Mouse (Mus musculus): ENCODE measurements at regions not wholly inside any gene's neighbourhood (a gene's known extent, or its start where the extent isn't known, plus 50 kb on each side); places are given as distances from the start of the nearest gene placed in this dataset.
"Not testable (repeated sequence)": the region's sequence is repeated elsewhere in the genome, so short reads cannot be mapped to it uniquely, and the experiment has no call there.

GRCm38 (mm10) chr12:115003118-115003517, 1044.4 kb upstream of the Zfp386 start:
- H3K4me1 ChIP-seq (replicated peaks): no peaks in the 10 kb centered on the region
- no peak overlapping the region for H3K4me2 ChIP-seq
- no peak for ATAC-seq (ENCODE audit: low read depth)
- H3K9ac ChIP-seq: no peak overlapping the region
- no peak overlapping the region for H3K27ac ChIP-seq
- H3K4me3 ChIP-seq (replicated peaks): no peak overlapping the region
- WGBS (ENCODE audit: insufficient replicate concordance): 89% methylated on average over 1 of the region's 1 CpGs
- DNase-seq: no peak
- H3K36me3 ChIP-seq: no peaks in the 10 kb centered on the region
- H3K27me3 ChIP-seq: no peaks in the 10 kb centered on the region
- H3K9me3 ChIP-seq (replicated peaks): no peaks in the 10 kb centered on the region

- DNase-seq: no peak
- H3K4me1 ChIP-seq (replicated peaks): no peaks in the 10 kb centered on the region
- no peak overlapping the region for H3K4me3 ChIP-seq (replicated peaks)
- no peak overlapping the region for H3K4me2 ChIP-seq
- no peak overlapping the region for H3K9ac ChIP-seq
- H3K27ac ChIP-seq: no peak overlapping the region
- 29% methylated on average over 2 of the region's 2 CpGs for WGBS (ENCODE audit: insufficient replicate concordance)
- ATAC-seq (ENCODE audit: low read depth): no peak
- no peaks in the 10 kb centered on the region for H3K27me3 ChIP-seq
- no peaks in the 10 kb centered on the region; the same call in 1 of the 2 replicates for H3K9me3 ChIP-seq (replicated peaks)
- no peaks in the 10 kb centered on the region for H3K36me3 ChIP-seq
Measured at GRCm38 (mm10) chr12:115008434-115008833, 1039.1 kb upstream of the Zfp386 start.

- no peaks in the 10 kb centered on the region for H3K36me3 ChIP-seq
- DNase-seq: no peak
- H3K4me1 ChIP-seq (replicated peaks): no peaks in the 10 kb centered on the region
- no peaks in the 10 kb centered on the region for H3K27me3 ChIP-seq
- no peaks in the 10 kb centered on the region; the same call in 1 of the 2 replicates for H3K9me3 ChIP-seq (replicated peaks)
- no peak overlapping the region for H3K9ac ChIP-seq
- ATAC-seq (ENCODE audit: low read depth): no peak
- WGBS (ENCODE audit: insufficient replicate concordance): 60% methylated on average over 3 of the region's 3 CpGs
- no peak overlapping the region for H3K27ac ChIP-seq
- H3K4me2 ChIP-seq: no peak overlapping the region
- no peak overlapping the region for H3K4me3 ChIP-seq (replicated peaks)
Measured at GRCm38 (mm10) chr12:115012751-115013150, 1034.8 kb upstream of the Zfp386 start.

- 0 out of 2 replicates have a peak, but pooled peaks have one; percentile 34 for ATAC-seq (ENCODE audit: low read depth)
- Histone ChIP-seq H3K27me3 (no peaks in the 10 kb centered on the region), H3K27ac (no peak overlapping the region), H3K9ac (no peak overlapping the region), H3K4me2 (no peak overlapping the region), H3K9me3 (replicated peaks) (no peaks in the 10 kb centered on the region), H3K36me3 (no peaks in the 10 kb centered on the region), H3K4me3 (replicated peaks) (no peak overlapping the region), H3K4me1 (replicated peaks) (no peaks in the 10 kb centered on the region)
- no peak for DNase-seq
- 72% methylated on average over 1 of the region's 1 CpGs for WGBS (ENCODE audit: insufficient replicate concordance)
Measured at GRCm38 (mm10) chr12:115023742-115024141, 1023.8 kb upstream of the Zfp386 start.

GRCm38 (mm10) chr12:115034438-115035129, 1012.9 kb upstream of the Zfp386 start:
- H3K36me3 ChIP-seq: no peaks in the 10 kb centered on the region
- ATAC-seq (ENCODE audit: low read depth) (no peak), DNase-seq (no peak)
- no peaks in the 10 kb centered on the region for H3K4me1 ChIP-seq (replicated peaks)
- 61% methylated on average over 3 of the region's 3 CpGs for WGBS (ENCODE audit: insufficient replicate concordance)
- H3K27ac ChIP-seq: no peak overlapping the region
- no peak overlapping the region for H3K4me3 ChIP-seq (replicated peaks)
- no peak overlapping the region for H3K4me2 ChIP-seq
- H3K27me3 ChIP-seq: no peaks in the 10 kb centered on the region
- no peaks in the 10 kb centered on the region; the same call in 1 of the 2 replicates for H3K9me3 ChIP-seq (replicated peaks)
- no peak overlapping the region for H3K9ac ChIP-seq

- H3K9ac ChIP-seq: no peak overlapping the region
- H3K4me2 ChIP-seq: no peak overlapping the region
- H3K4me1 ChIP-seq (replicated peaks): no peaks in the 10 kb centered on the region
- H3K27me3 ChIP-seq: no peaks in the 10 kb centered on the region
- H3K36me3 ChIP-seq: no peaks in the 10 kb centered on the region
- H3K9me3 ChIP-seq (replicated peaks): no peaks in the 10 kb centered on the region
- ATAC-seq (ENCODE audit: low read depth): no peak
- H3K27ac ChIP-seq: no peak overlapping the region
- DNase-seq: no peak
- 66% methylated on average over 4 of the region's 4 CpGs for WGBS (ENCODE audit: insufficient replicate concordance)
- H3K4me3 ChIP-seq (replicated peaks): no peak overlapping the region
Measured at GRCm38 (mm10) chr12:115055080-115055479, 992.4 kb upstream of the Zfp386 start.

GRCm38 (mm10) chr12:115059954-115060353, 987.6 kb upstream of the Zfp386 start:
- ATAC-seq (ENCODE audit: low read depth); H3K4me2 ChIP-seq: not testable (repeated sequence)

GRCm38 (mm10) chr12:115067251-115067650, 980.3 kb upstream of the Zfp386 start:
- Histone ChIP-seq H3K27me3 (no peaks in the 10 kb centered on the region), H3K4me3 (replicated peaks) (no peak overlapping the region), H3K4me1 (replicated peaks) (no peaks in the 10 kb centered on the region), H3K4me2 (no peak overlapping the region), H3K27ac (no peak overlapping the region), H3K9ac (no peak overlapping the region), H3K9me3 (replicated peaks) (no peaks in the 10 kb centered on the region), H3K36me3 (no peaks in the 10 kb centered on the region)
- DNase-seq (no peak), ATAC-seq (ENCODE audit: low read depth) (no peak)
- 68% methylated on average over 2 of the region's 2 CpGs for WGBS (ENCODE audit: insufficient replicate concordance)

More at GRCm38 (mm10) chr12:115059954-115060353, 987.6 kb upstream of the Zfp386 start:
- not testable (repeated sequence) for H3K36me3 ChIP-seq; H3K9me3 ChIP-seq (replicated peaks); H3K9ac ChIP-seq; H3K4me3 ChIP-seq (replicated peaks); DNase-seq; H3K27ac ChIP-seq; H3K27me3 ChIP-seq; H3K4me1 ChIP-seq (replicated peaks)

GRCm38 (mm10) chr12:115091460-115091859, 956.1 kb upstream of the Zfp386 start:
- not testable (repeated sequence) for DNase-seq; H3K36me3 ChIP-seq; H3K4me2 ChIP-seq; H3K27me3 ChIP-seq; H3K4me3 ChIP-seq (replicated peaks); ATAC-seq (ENCODE audit: low read depth); H3K9ac ChIP-seq; H3K4me1 ChIP-seq (replicated peaks); H3K9me3 ChIP-seq (replicated peaks); H3K27ac ChIP-seq
- 38% methylated on average over 2 of the region's 2 CpGs for WGBS (ENCODE audit: insufficient replicate concordance)

- Histone ChIP-seq H3K9ac (no peak overlapping the region), H3K4me3 (replicated peaks) (no peak overlapping the region), H3K4me2 (no peak overlapping the region), H3K9me3 (replicated peaks) (0 out of 2 replicates have a peak, but pooled peaks cover 3% of the 10 kb centered on the region), H3K36me3 (no peaks in the 10 kb centered on the region), H3K27ac (no peak overlapping the region), H3K4me1 (replicated peaks) (no peaks in the 10 kb centered on the region), H3K27me3 (no peaks in the 10 kb centered on the region)
- DNase-seq (no peak), ATAC-seq (ENCODE audit: low read depth) (no peak)
Measured at GRCm38 (mm10) chr12:115109742-115110141, 937.8 kb upstream of the Zfp386 start.

GRCm38 (mm10) chr12:115119134-115119826, 928.2 kb upstream of the Zfp386 start:
- H3K27ac ChIP-seq; H3K9ac ChIP-seq; DNase-seq; ATAC-seq (ENCODE audit: low read depth); H3K4me2 ChIP-seq; H3K27me3 ChIP-seq; H3K4me1 ChIP-seq (replicated peaks); H3K9me3 ChIP-seq (replicated peaks); H3K4me3 ChIP-seq (replicated peaks); H3K36me3 ChIP-seq: not testable (repeated sequence)
- 48% methylated on average over 4 of the region's 4 CpGs for WGBS (ENCODE audit: insufficient replicate concordance)

- no peak for ATAC-seq (ENCODE audit: low read depth)
Measured at GRCm38 (mm10) chr12:115121259-115121658, 926.3 kb upstream of the Zfp386 start.

More at GRCm38 (mm10) chr12:115121259-115121658, 926.3 kb upstream of the Zfp386 start:
- Histone ChIP-seq H3K4me2 (no peak overlapping the region), H3K9ac (no peak overlapping the region), H3K9me3 (replicated peaks) (no peaks in the 10 kb centered on the region; the same call in 1 of the 2 replicates), H3K36me3 (no peaks in the 10 kb centered on the region), H3K4me3 (replicated peaks) (no peak overlapping the region), H3K4me1 (replicated peaks) (no peaks in the 10 kb centered on the region), H3K27me3 (no peaks in the 10 kb centered on the region), H3K27ac (no peak overlapping the region)
- no peak for DNase-seq
- WGBS (ENCODE audit: insufficient replicate concordance): 46% methylated on average over 1 of the region's 1 CpGs
